Mouse (Mus musculus) thymus, postnatal 14 days (tissue): ENCODE measurements around the gene Kank3.
A peak's percentile ranks its signal among the peaks of the same experiment; 100 is the strongest.

Experiments used
- DNase-seq: peaks from one replicate; pipeline ENCODE4 v3.0.0; 2021

The Kank3 gene

GRCm38 (mm10) chr17:33810334-33811141, at the start of gene Kank3:
Gene Kank3 (plus strand): TSS chr17:33810519.
- peak; percentile 88 for DNase-seq

- no peak for DNase-seq
Observed at GRCm38 (mm10) chr17:33766389-33766788, 43.9 kb upstream of the Kank3 start.

- no peak for DNase-seq
Observed at GRCm38 (mm10) chr17:33771617-33772016, 38.7 kb upstream of the Kank3 start.

GRCm38 (mm10) chr17:33773426-33773825, 36.9 kb upstream of the Kank3 start:
- DNase-seq, result no peak

- no peak for DNase-seq
Observed at GRCm38 (mm10) chr17:33773871-33774572, 36.3 kb upstream of the Kank3 start.

GRCm38 (mm10) chr17:33774573-33775155, 35.7 kb upstream of the Kank3 start:
- DNase-seq, result no peak

- DNase-seq, result no peak
Observed at GRCm38 (mm10) chr17:33775287-33775686, 35.0 kb upstream of the Kank3 start.

GRCm38 (mm10) chr17:33779271-33779966, 30.9 kb upstream of the Kank3 start:
- no peak for DNase-seq

GRCm38 (mm10) chr17:33779967-33780295, 30.4 kb upstream of the Kank3 start:
- no peak for DNase-seq

- DNase-seq, result no peak
Observed at GRCm38 (mm10) chr17:33780431-33780830, 29.9 kb upstream of the Kank3 start.

GRCm38 (mm10) chr17:33781124-33781977, 29.0 kb upstream of the Kank3 start, which contains the start of gene Angptl4:
Gene Angptl4 (minus strand): TSS chr17:33781830.
- peak; percentile 85 for DNase-seq

GRCm38 (mm10) chr17:33782067-33782466, 28.3 kb upstream of the Kank3 start:
- DNase-seq, result no peak

- no peak for DNase-seq
Observed at GRCm38 (mm10) chr17:33783408-33783807, 26.9 kb upstream of the Kank3 start.

- DNase-seq, result no peak
Observed at GRCm38 (mm10) chr17:33784939-33785338, 25.4 kb upstream of the Kank3 start.

GRCm38 (mm10) chr17:33786375-33786774, 23.9 kb upstream of the Kank3 start:
- no peak for DNase-seq

- no peak for DNase-seq
Observed at GRCm38 (mm10) chr17:33788732-33789131, 21.6 kb upstream of the Kank3 start.

- DNase-seq, result no peak
Observed at GRCm38 (mm10) chr17:33798306-33798705, 12.0 kb upstream of the Kank3 start.

- no peak for DNase-seq
Observed at GRCm38 (mm10) chr17:33799277-33799676, 11.0 kb upstream of the Kank3 start.

- DNase-seq, result no peak
Observed at GRCm38 (mm10) chr17:33802221-33802620, 8.1 kb upstream of the Kank3 start.

GRCm38 (mm10) chr17:33804205-33804604, 6.1 kb upstream of the Kank3 start:
- no peak for DNase-seq

- DNase-seq, result no peak
Observed at GRCm38 (mm10) chr17:33804745-33805144, 5.6 kb upstream of the Kank3 start.

GRCm38 (mm10) chr17:33807181-33807888, 3.0 kb upstream of the Kank3 start:
- no peak for DNase-seq
